Mouse (Mus musculus): ENCODE results near the gene Wdr66. TPM values are rescaled to one million over a fixed set of nuclear protein-coding genes. Genes with fewer than 3 reads are reported as not detected.
A peak's percentile ranks its signal among the peaks of the same experiment; 100 is the strongest.

The Wdr66 gene
- polyA plus RNA-seq, 1 experiment, result 46.7 TPM

DNA sequence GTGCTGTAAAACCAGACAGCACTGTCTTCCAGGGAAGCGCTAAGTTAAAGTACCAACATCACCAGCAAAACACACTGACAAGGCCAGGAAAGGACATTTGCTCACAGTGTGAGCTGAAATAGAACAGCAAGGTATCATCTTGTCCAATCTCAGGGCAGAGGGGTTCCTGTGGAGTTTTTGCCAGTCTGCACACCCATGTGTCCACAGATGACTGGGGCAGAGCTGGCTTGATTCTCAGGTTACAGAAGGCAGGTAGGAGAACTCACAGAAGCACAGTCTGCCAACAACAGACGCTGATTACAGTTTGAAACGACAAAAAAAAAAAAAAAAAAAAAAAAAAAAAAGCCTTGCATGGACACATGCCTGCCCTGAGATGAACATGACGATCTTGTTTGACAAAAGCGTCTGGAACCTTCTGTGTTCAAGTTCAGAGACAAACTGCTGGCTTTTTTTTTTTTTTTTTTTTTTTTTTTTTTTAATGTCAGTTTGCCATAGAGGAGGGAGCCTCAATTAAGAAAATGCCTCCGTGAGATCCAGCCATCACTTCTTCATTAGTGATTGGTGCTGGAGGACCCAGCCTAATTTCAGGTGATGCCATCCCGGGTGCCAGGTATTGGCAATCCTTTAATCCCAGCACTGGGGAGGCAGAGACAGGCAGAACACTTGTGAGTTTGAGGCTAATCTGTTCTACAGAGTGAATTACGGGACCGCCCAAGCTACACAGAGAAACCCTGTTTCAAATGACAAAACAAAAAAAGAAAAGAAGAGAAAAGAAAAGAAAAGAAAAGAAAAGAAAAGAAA lies 29.6 kb downstream of the Wdr66 start:
- H3K27me3 ChIP-seq (ENCODE audit: control insufficient read depth, insufficient read depth, low read length), result no peaks in the 10 kb centered on the region
- no peaks in the 10 kb centered on the region for H3K4me1 ChIP-seq (ENCODE audit: control insufficient read depth, insufficient read depth, low read length)
- no peak overlapping the region for H3K27ac ChIP-seq (ENCODE audit: control insufficient read depth, insufficient read depth, low read depth, low read length)
- H3K4me3 ChIP-seq (ENCODE audit: control insufficient read depth, low read depth, low read length), result no peak overlapping the region
- TF ChIP-seq CTCF (IDR thresholded peaks at IDR 0.05; ENCODE audit: control insufficient read depth, insufficient read depth, insufficient replicate concordance, low read depth, low read length) (no peak), POLR2A (IDR thresholded peaks at IDR 0.05; ENCODE audit: control insufficient read depth, low read depth, low read length) (no peak)
- H3K36me3 ChIP-seq (ENCODE audit: control insufficient read depth, insufficient read depth, low read length), result no peaks in the 10 kb centered on the region; the same call in 1 of the 2 replicates

DNA sequence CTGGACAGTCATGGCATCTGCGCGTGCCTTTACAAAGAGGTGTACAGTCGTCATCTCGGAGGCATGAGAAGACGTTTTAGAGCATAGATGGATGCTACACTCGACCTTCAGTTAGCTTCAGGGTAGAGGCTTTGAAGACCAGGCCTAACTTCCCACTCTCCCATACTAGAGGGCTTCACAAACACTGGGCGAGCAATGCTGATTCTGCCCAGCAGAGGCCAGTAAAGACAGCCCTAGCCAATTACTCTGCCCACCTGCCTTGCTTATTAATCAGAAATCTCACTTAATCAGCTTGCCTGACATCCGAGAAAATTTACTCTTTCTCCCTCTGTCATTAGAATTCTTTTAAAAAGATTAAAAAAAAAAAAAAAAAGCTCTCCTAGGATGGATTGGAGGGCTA lies 33.3 kb downstream of the Wdr66 start:
- TF ChIP-seq CTCF (IDR thresholded peaks at IDR 0.05; ENCODE audit: control insufficient read depth, insufficient read depth, insufficient replicate concordance, low read depth, low read length), result no peak
- no peak overlapping the region for H3K4me3 ChIP-seq (ENCODE audit: control insufficient read depth, low read depth, low read length)
- no peak overlapping the region for H3K27ac ChIP-seq (ENCODE audit: control insufficient read depth, insufficient read depth, low read depth, low read length)
- no peaks in the 10 kb centered on the region; the same call in 1 of the 2 replicates for H3K36me3 ChIP-seq (ENCODE audit: control insufficient read depth, insufficient read depth, low read length)
- no peaks in the 10 kb centered on the region for H3K4me1 ChIP-seq (ENCODE audit: control insufficient read depth, insufficient read depth, low read length)
- H3K27me3 ChIP-seq (ENCODE audit: control insufficient read depth, insufficient read depth, low read length), result no peaks in the 10 kb centered on the region

DNA sequence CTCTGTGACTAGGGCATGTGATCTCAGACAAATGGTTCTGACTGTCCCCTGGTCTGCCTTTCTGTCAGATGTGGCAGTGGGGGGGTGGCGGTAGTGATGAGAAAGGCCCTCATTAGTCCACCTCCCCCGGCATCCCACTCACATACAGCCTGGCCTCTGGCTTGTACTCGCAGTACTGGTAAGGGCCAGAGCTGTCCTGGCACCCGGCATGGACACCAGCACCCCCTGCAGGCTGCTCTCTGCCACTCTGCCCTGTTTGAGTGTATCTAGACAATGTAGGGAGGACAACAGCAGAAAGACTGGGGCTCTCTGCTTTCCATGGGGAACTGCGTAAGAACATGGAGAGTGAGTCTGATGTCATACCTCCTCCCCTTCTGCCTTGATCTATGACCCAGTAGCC lies 36.2 kb downstream of the Wdr66 start:
- Histone ChIP-seq H3K27me3 (ENCODE audit: control insufficient read depth, insufficient read depth, low read length) (no peaks in the 10 kb centered on the region), H3K36me3 (ENCODE audit: control insufficient read depth, insufficient read depth, low read length) (no peaks in the 10 kb centered on the region; the same call in 1 of the 2 replicates)

DNA sequence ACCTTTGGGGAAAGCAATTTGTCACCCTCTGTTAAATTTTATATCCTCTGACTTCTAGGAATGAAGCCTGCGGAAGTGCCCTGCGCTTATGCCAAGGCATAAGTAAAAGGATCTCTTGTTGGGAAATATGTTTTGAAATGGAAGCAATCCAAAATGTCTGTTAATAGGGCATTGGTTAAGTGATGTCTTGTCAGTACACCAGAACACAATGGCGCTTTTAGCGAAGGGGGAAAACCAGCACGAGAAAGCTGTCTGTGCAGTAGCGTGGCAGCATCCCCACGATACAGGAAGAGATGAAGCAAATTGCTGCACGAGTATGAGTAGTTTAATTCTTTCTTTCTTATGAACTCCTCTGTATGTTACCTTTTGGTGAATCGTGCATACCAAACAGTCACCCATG lies 42.8 kb downstream of the Wdr66 start:
- Histone ChIP-seq H3K4me3 (ENCODE audit: control insufficient read depth, low read depth, low read length) (peak overlapping the region; percentile 23; the same call in 1 of the 2 replicates), H3K36me3 (ENCODE audit: control insufficient read depth, insufficient read depth, low read length) (no peaks in the 10 kb centered on the region; the same call in 1 of the 2 replicates), H3K4me1 (ENCODE audit: control insufficient read depth, insufficient read depth, low read length) (no peaks in the 10 kb centered on the region), H3K27ac (ENCODE audit: control insufficient read depth, insufficient read depth, low read depth, low read length) (no peak overlapping the region), H3K27me3 (ENCODE audit: control insufficient read depth, insufficient read depth, low read length) (no peaks in the 10 kb centered on the region)
- TF ChIP-seq CTCF (IDR thresholded peaks at IDR 0.05; ENCODE audit: control insufficient read depth, insufficient read depth, insufficient replicate concordance, low read depth, low read length) (no peak), POLR2A (IDR thresholded peaks at IDR 0.05; ENCODE audit: control insufficient read depth, low read depth, low read length) (no peak)

More for the DNA sequence above, 36.2 kb downstream of the Wdr66 start:
- Histone ChIP-seq H3K27ac (ENCODE audit: control insufficient read depth, insufficient read depth, low read depth, low read length) (no peak overlapping the region), H3K4me1 (ENCODE audit: control insufficient read depth, insufficient read depth, low read length) (no peaks in the 10 kb centered on the region), H3K4me3 (ENCODE audit: control insufficient read depth, low read depth, low read length) (no peak overlapping the region)
- peak; percentile 16; the same call in 1 of the 2 replicates for TF ChIP-seq CTCF (IDR thresholded peaks at IDR 0.05; ENCODE audit: control insufficient read depth, insufficient read depth, insufficient replicate concordance, low read depth, low read length)
- no peak for TF ChIP-seq POLR2A (IDR thresholded peaks at IDR 0.05; ENCODE audit: control insufficient read depth, low read depth, low read length)

GRCm38 (mm10) chr5:123296224-123296806 lies 44.4 kb downstream of the Wdr66 start:
- Histone ChIP-seq H3K36me3 (ENCODE audit: control insufficient read depth, insufficient read depth, low read length) (no peaks in the 10 kb centered on the region; the same call in 1 of the 2 replicates), H3K27me3 (ENCODE audit: control insufficient read depth, insufficient read depth, low read length) (no peaks in the 10 kb centered on the region), H3K27ac (ENCODE audit: control insufficient read depth, insufficient read depth, low read depth, low read length) (no peak overlapping the region), H3K4me3 (ENCODE audit: control insufficient read depth, low read depth, low read length) (no peak overlapping the region), H3K4me1 (ENCODE audit: control insufficient read depth, insufficient read depth, low read length) (no peaks in the 10 kb centered on the region)
- TF ChIP-seq CTCF (IDR thresholded peaks at IDR 0.05; ENCODE audit: control insufficient read depth, insufficient read depth, insufficient replicate concordance, low read depth, low read length), result no peak; the same call in 1 of the 2 replicates
- no peak for TF ChIP-seq POLR2A (IDR thresholded peaks at IDR 0.05; ENCODE audit: control insufficient read depth, low read depth, low read length)

DNA sequence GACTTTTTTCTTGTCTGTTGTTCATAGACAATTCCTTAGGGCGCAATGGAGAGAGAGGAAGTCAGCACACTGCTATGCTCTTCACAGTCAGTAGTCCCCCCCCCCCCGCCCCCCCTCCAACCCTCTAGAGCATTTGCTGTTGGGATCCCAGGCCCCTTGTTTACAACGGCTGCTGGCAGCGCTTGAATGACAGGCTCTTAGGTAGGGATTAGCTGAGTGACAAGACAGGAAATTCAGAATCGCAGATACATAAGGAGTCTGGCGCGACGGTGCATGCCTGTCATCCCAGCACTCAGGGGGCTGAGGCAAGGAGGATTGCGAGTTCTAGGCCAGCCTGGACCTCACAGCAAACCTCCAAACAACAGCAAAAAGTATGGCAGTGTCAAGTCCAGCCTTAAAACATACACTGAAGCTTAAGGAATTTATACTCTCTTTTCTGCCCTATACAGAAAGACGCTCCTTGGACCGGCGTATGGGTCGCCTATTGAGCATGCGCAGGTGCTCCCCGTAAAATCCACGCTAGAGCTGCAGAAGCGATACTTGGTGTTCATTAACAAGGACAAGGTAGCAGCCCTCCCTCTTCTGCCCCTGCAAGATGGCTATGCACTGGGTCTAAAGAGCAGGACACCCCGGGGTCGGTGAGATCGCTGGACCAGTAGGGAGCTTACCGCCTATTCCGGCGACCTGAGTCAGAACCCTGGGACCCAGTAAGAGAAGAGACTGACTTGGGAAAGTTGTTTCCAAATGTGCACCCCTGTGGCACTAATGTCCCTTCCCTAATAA lies 45.3 kb downstream of the Wdr66 start:
- TF ChIP-seq POLR2A (IDR thresholded peaks at IDR 0.05; ENCODE audit: control insufficient read depth, low read depth, low read length) (no peak), CTCF (IDR thresholded peaks at IDR 0.05; ENCODE audit: control insufficient read depth, insufficient read depth, insufficient replicate concordance, low read depth, low read length) (no peak)
- H3K27me3 ChIP-seq (ENCODE audit: control insufficient read depth, insufficient read depth, low read length), result no peaks in the 10 kb centered on the region
- no peak overlapping the region for H3K27ac ChIP-seq (ENCODE audit: control insufficient read depth, insufficient read depth, low read depth, low read length)
- H3K4me3 ChIP-seq (ENCODE audit: control insufficient read depth, low read depth, low read length), result no peak overlapping the region; the same call in 1 of the 2 replicates
- no peaks in the 10 kb centered on the region; the same call in 1 of the 2 replicates for H3K36me3 ChIP-seq (ENCODE audit: control insufficient read depth, insufficient read depth, low read length)
- H3K4me1 ChIP-seq (ENCODE audit: control insufficient read depth, insufficient read depth, low read length), result no peaks in the 10 kb centered on the region

DNA sequence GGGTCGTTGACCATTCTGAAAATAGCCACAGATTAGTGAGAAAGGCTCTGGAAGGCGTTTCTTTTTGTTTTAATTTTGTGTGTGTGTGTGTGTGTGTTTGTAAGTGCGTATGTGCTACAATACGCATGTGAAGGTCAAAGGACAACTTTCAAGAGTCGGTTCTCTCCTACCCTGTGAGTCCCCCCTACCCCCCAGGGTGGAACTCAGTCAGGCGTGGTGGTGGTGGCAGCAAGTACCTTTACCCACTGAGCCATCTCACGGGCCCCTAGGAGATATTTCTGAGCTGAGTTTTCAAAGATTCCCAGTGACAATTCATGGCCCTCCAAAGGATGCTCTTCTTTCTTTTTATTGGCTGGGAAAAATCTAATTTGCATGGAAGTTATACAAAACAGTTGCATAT lies 45.9 kb downstream of the Wdr66 start:
- no peak overlapping the region for H3K4me3 ChIP-seq (ENCODE audit: control insufficient read depth, low read depth, low read length)
- no peaks in the 10 kb centered on the region for H3K4me1 ChIP-seq (ENCODE audit: control insufficient read depth, insufficient read depth, low read length)
- no peak overlapping the region for H3K27ac ChIP-seq (ENCODE audit: control insufficient read depth, insufficient read depth, low read depth, low read length)
- no peaks in the 10 kb centered on the region for H3K27me3 ChIP-seq (ENCODE audit: control insufficient read depth, insufficient read depth, low read length)
- no peaks in the 10 kb centered on the region; the same call in 1 of the 2 replicates for H3K36me3 ChIP-seq (ENCODE audit: control insufficient read depth, insufficient read depth, low read length)
- TF ChIP-seq POLR2A (IDR thresholded peaks at IDR 0.05; ENCODE audit: control insufficient read depth, low read depth, low read length) (no peak), CTCF (IDR thresholded peaks at IDR 0.05; ENCODE audit: control insufficient read depth, insufficient read depth, insufficient replicate concordance, low read depth, low read length) (no peak)

Measured in testis, adult 2 months (tissue).